7 mouse cellular contexts compared by ENCODE assay signal in genomic region chr1:62934100-62934513, GRCm38 (mm10).
DNase-seq lines count a peak whose midpoint lies in the region; ATAC-seq and TF ChIP-seq lines count a peak whose summit lies in the region.

No protein-coding gene starts in this region.

- ATAC-seq in megakaryocyte, adult 5-6 weeks (ENCODE audit: poor library complexity, severe bottlenecking), result no peak

- 57% methylated on average over 9 of the region's 9 CpGs for WGBS in lung, adult 2 months

- no peak overlapping the region for H3K4me3 ChIP-seq in lung, adult 2 months (replicated peaks; ENCODE audit: extremely low read depth, low read depth, low read length)

- no peaks in the 10 kb centered on the region for H3K4me1 ChIP-seq in lung, adult 2 months (ENCODE audit: control insufficient read depth, insufficient read depth, low read length)

- TF ChIP-seq CTCF in brain, embryonic 14.5 days (IDR thresholded peaks at IDR 0.05; ENCODE audit: borderline replicate concordance, extremely low read depth, insufficient read depth, insufficient read length), result no peak
- no peak for TF ChIP-seq CTCF in lung, adult 2 months (IDR thresholded peaks at IDR 0.05; ENCODE audit: insufficient read depth, low read length)

- DNase-seq in Muller cell, postnatal 12 days (ENCODE audit: inconsistent ontology term), result peak; percentile 83
- DNase-seq in brain, embryonic 14.5 days (ENCODE audit: low read depth), result peak; percentile 96
- DNase-seq in frontal cortex, postnatal 10 days (ENCODE audit: low spot score in 2 of 2), result peak; percentile 26 to 32
- DNase-seq in lung, adult 2 months, result peak; percentile 38
- DNase-seq in right cerebral cortex, adult 2 months (ENCODE audit: low spot score in 2 of 2), result peak; percentile 50 to 58
- no peak for DNase-seq in urinary bladder, postnatal 36 days (ENCODE audit: low spot score in 2 of 2)

- no peak for TF ChIP-seq POLR2A in brain, embryonic 14.5 days (IDR thresholded peaks at IDR 0.05; ENCODE audit: borderline replicate concordance, extremely low read depth, insufficient read depth, insufficient read length, poor library complexity, severe bottlenecking)
- no peak for TF ChIP-seq POLR2A in lung, adult 2 months (IDR thresholded peaks at IDR 0.05; ENCODE audit: borderline replicate concordance, extremely low read depth, low read depth, low read length)

Comparison
In these comparisons a context has a peak if more than half of its experiments do, and no peak if none do; other contexts are left out.
1. DNase-seq: peak in Muller cell, postnatal 12 days (single experiment), brain, embryonic 14.5 days (single experiment), frontal cortex, postnatal 10 days (2 of 2), lung, adult 2 months (single experiment) and right cerebral cortex, adult 2 months (2 of 2); none in urinary bladder, postnatal 36 days (0 of 2).